Mouse (Mus musculus) hindbrain, embryonic 16.5 days (tissue): ENCODE data around the gene Heyl. TPM values are rescaled to one million over a fixed set of nuclear protein-coding genes. Genes with fewer than 3 reads are reported as not detected.

Experiments used
- ATAC-seq: fragments of 200-750 bp; cut with Nextera tagmentation; 2 replicates; pipeline ENCODE4 v1.8.0; 2017; ENCODE audit warnings: moderate TSS enrichment, moderate library complexity
- H3K27ac ChIP-seq: fragments of 300-500 bp; sonication (generic); 2 replicates; pipeline ENCODE4 v1.5.1; 2014; ENCODE audit warnings: low read depth, mild to moderate bottlenecking, control low read depth, low read length, moderate library complexity
- H3K27me3 ChIP-seq: fragments of 300-500 bp; sonication (generic); replicated peaks from 2 replicates; pipeline ENCODE4 v1.6.1; 2014; ENCODE audit warnings: low read length; ENCODE audit not compliant: control insufficient read depth, insufficient read depth
- H3K36me3 ChIP-seq: fragments of 300-500 bp; sonication (generic); 2 replicates; pipeline ENCODE4 v1.6.1; 2014; ENCODE audit warnings: mild to moderate bottlenecking, low read length, moderate library complexity, mixed read lengths; ENCODE audit not compliant: control insufficient read depth, insufficient read depth
- H3K4me1 ChIP-seq: fragments of 300-500 bp; sonication (generic); 2 replicates; pipeline ENCODE4 v1.6.1; 2014; ENCODE audit warnings: low read depth, low read length; ENCODE audit not compliant: control insufficient read depth, insufficient read depth
- H3K4me2 ChIP-seq: fragments of 300-500 bp; sonication (generic); 2 replicates; pipeline ENCODE4 v1.6.1; 2014; ENCODE audit warnings: mild to moderate bottlenecking, low read length, control low read depth, moderate library complexity
- H3K4me3 ChIP-seq: fragments of 300-500 bp; sonication (generic); 2 replicates; pipeline ENCODE4 v1.5.1; 2014; ENCODE audit warnings: mild to moderate bottlenecking, low read length, control low read depth, moderate library complexity
- H3K9ac ChIP-seq: fragments of 300-500 bp; sonication (generic); 2 replicates; pipeline ENCODE4 v1.6.1; 2014; ENCODE audit warnings: low read depth, mild to moderate bottlenecking, control low read depth, low read length, moderate library complexity
- H3K9me3 ChIP-seq: fragments of 300-500 bp; sonication (generic); 2 replicates; pipeline ENCODE4 v1.6.1; 2014; ENCODE audit warnings: mild to moderate bottlenecking, low read length, moderate library complexity; ENCODE audit not compliant: control insufficient read depth
- WGBS: fragments of 180-500 bp; shearing (Covaris S2); extraction: QIAGEN DNeasy Blood & Tissue Kit; methylation state at CpG from one replicate; pipeline ENCODE4 v1.1.7; 2014; 5-methylcytosine and 5-hydroxymethylcytosine counted together
- polyA plus RNA-seq: library from polyadenylated mRNA; unstranded; fragments of >200 nt; fragmentation: Nextera tagmentation; extraction: Ambion mirVana; gene quantifications from 2 replicates; pipeline ENCODE4 v1.2.1, GENCODE M21; 2015

The Heyl gene
- polyA plus RNA-seq, 1 experiment from 2014 or later = 5.3 TPM

- 68% methylated on average over 10 of the region's 10 CpGs for WGBS
- no peak for ATAC-seq
- no peaks in the 10 kb centered on the region for H3K9me3 ChIP-seq
Observed at GRCm38 (mm10) chr4:123225718-123226403, 7.5 kb upstream of the Heyl start.

GRCm38 (mm10) chr4:123227707-123228106 is 5.6 kb upstream of the Heyl start:
- Histone ChIP-seq H3K4me3 (no peak overlapping the region), H3K9me3 (no peaks in the 10 kb centered on the region), H3K27ac (no peak overlapping the region), H3K4me1 (no peaks in the 10 kb centered on the region; the same call in 1 of the 2 replicates), H3K27me3 (peaks cover under 1% of the 10 kb centered on the region), H3K9ac (no peak overlapping the region), H3K36me3 (no peaks in the 10 kb centered on the region), H3K4me2 (no peak overlapping the region)
- ATAC-seq = no peak; the same call in 1 of the 2 replicates
- WGBS = 44% methylated on average over 4 of the region's 4 CpGs

More at GRCm38 (mm10) chr4:123225718-123226403, 7.5 kb upstream of the Heyl start:
- Histone ChIP-seq H3K27me3 (no peaks in the 10 kb centered on the region; the same call in 1 of the 2 replicates), H3K27ac (no peak overlapping the region), H3K9ac (no peak overlapping the region), H3K4me1 (no peaks in the 10 kb centered on the region; the same call in 1 of the 2 replicates), H3K36me3 (no peaks in the 10 kb centered on the region), H3K4me2 (no peak overlapping the region), H3K4me3 (no peak overlapping the region)

- no peak for ATAC-seq
- no peaks in the 10 kb centered on the region for H3K9me3 ChIP-seq
- peaks cover 6% of the 10 kb centered on the region for H3K27me3 ChIP-seq
- no peak overlapping the region for H3K4me3 ChIP-seq
- H3K9ac ChIP-seq = no peak overlapping the region
- H3K36me3 ChIP-seq = no peaks in the 10 kb centered on the region
- WGBS = 57% methylated on average over 2 of the region's 2 CpGs
- H3K27ac ChIP-seq = no peak overlapping the region
- no peak overlapping the region for H3K4me2 ChIP-seq
- no peaks in the 10 kb centered on the region; the same call in none of the 2 replicates for H3K4me1 ChIP-seq
Observed at GRCm38 (mm10) chr4:123228270-123228669, 5.1 kb upstream of the Heyl start.

GRCm38 (mm10) chr4:123229166-123229565 is 4.2 kb upstream of the Heyl start:
- WGBS = 76% methylated on average over 11 of the region's 11 CpGs
- peaks cover 15% of the 10 kb centered on the region for H3K27me3 ChIP-seq
- H3K27ac ChIP-seq = no peak overlapping the region
- no peaks in the 10 kb centered on the region for H3K9me3 ChIP-seq
- H3K36me3 ChIP-seq = no peaks in the 10 kb centered on the region
- no peak overlapping the region for H3K9ac ChIP-seq
- no peak overlapping the region for H3K4me2 ChIP-seq
- H3K4me3 ChIP-seq = no peak overlapping the region
- H3K4me1 ChIP-seq = peaks cover 7% of the 10 kb centered on the region
- no peak for ATAC-seq

- Histone ChIP-seq H3K36me3 (no peaks in the 10 kb centered on the region), H3K4me3 (no peak overlapping the region)
- WGBS = 81% methylated on average over 3 of the region's 3 CpGs
Observed at GRCm38 (mm10) chr4:123232841-123233240, 515 bp upstream of the Heyl start.

GRCm38 (mm10) chr4:123235835-123236430 is 2.6 kb downstream of the Heyl start:
- peaks cover 30% of the 10 kb centered on the region for H3K27me3 ChIP-seq
- no peaks in the 10 kb centered on the region for H3K36me3 ChIP-seq
- no peak overlapping the region for H3K27ac ChIP-seq
- no peak overlapping the region for H3K4me3 ChIP-seq
- H3K9ac ChIP-seq = no peak overlapping the region
- 58% methylated on average over 9 of the region's 9 CpGs for WGBS
- no peak overlapping the region for H3K4me2 ChIP-seq
- no peak for ATAC-seq
- H3K9me3 ChIP-seq = no peaks in the 10 kb centered on the region
- H3K4me1 ChIP-seq = peaks cover 11% of the 10 kb centered on the region

More at GRCm38 (mm10) chr4:123232841-123233240, 515 bp upstream of the Heyl start:
- ATAC-seq = no peak
- Histone ChIP-seq H3K27me3 (peaks cover 22% of the 10 kb centered on the region), H3K9me3 (no peaks in the 10 kb centered on the region), H3K4me2 (no peak overlapping the region), H3K27ac (no peak overlapping the region), H3K4me1 (peaks cover 7% of the 10 kb centered on the region), H3K9ac (no peak overlapping the region)

GRCm38 (mm10) chr4:123236431-123237031 is 3.2 kb downstream of the Heyl start:
- Histone ChIP-seq H3K4me3 (no peak overlapping the region), H3K9me3 (no peaks in the 10 kb centered on the region), H3K9ac (no peak overlapping the region), H3K4me2 (no peak overlapping the region), H3K4me1 (peaks cover 11% of the 10 kb centered on the region), H3K36me3 (no peaks in the 10 kb centered on the region), H3K27ac (no peak overlapping the region), H3K27me3 (peaks cover 30% of the 10 kb centered on the region)
- 83% methylated on average over 13 of the region's 13 CpGs for WGBS
- no peak for ATAC-seq

GRCm38 (mm10) chr4:123237386-123238266 is 4.3 kb downstream of the Heyl start:
- peaks cover 11% of the 10 kb centered on the region for H3K4me1 ChIP-seq
- H3K27ac ChIP-seq = no peak overlapping the region
- H3K27me3 ChIP-seq = peaks cover 30% of the 10 kb centered on the region
- no peaks in the 10 kb centered on the region for H3K36me3 ChIP-seq
- H3K9me3 ChIP-seq = no peaks in the 10 kb centered on the region
- H3K9ac ChIP-seq = no peak overlapping the region
- WGBS = 72% methylated on average over 6 of the region's 6 CpGs
- no peak for ATAC-seq
- no peak overlapping the region for H3K4me3 ChIP-seq
- no peak overlapping the region for H3K4me2 ChIP-seq
